Mouse (Mus musculus) MEL (cell line): Measurements from ENCODE around the gene Mpzl3. TPM values are rescaled to one million over a fixed set of nuclear protein-coding genes. Genes with fewer than 3 reads are reported as not detected.

Experiments
- DNase-seq: peaks from one replicate; pipeline ENCODE4 v3.0.0; 2011; ENCODE audit warnings: low read depth, low spot score
- H3K27ac ChIP-seq: 2 replicates; pipeline ENCODE4 v1.5.1; 2012; ENCODE audit warnings: low read depth, mild to moderate bottlenecking, control low read depth, low read length, moderate library complexity; ENCODE audit not compliant: control insufficient read depth
- H3K27me3 ChIP-seq, 2 experiments: fragments of 150-350 bp in 1 of 2; sonication (generic) in 1 of 2; 2 replicates each; pipeline ENCODE4 v1.6.1; 2012; ENCODE audit warnings: low read length in 2 of 2, mild to moderate bottlenecking in 2 of 2, improper control_type of control experiment in 1 of 2, moderate library complexity in 1 of 2; ENCODE audit not compliant: insufficient read depth in 2 of 2, control insufficient read depth in 1 of 2
- H3K36me3 ChIP-seq, 2 experiments: 2 replicates each; pipeline ENCODE4 v1.6.1; 2012 to 2014; ENCODE audit warnings: low read length in 2 of 2, improper control_type of control experiment in 1 of 2, inconsistent platforms in 1 of 2, mild to moderate bottlenecking in 1 of 2; ENCODE audit not compliant: insufficient read depth in 2 of 2, control insufficient read depth in 1 of 2
- H3K4me1 ChIP-seq, 2 experiments: fragments of 150-350 bp in 1 of 2; sonication (generic) in 1 of 2; 2 replicates each; pipeline ENCODE4 v1.6.1; 2012; ENCODE audit warnings: low read length in 2 of 2, improper control_type of control experiment in 1 of 2, mild to moderate bottlenecking in 1 of 2; ENCODE audit not compliant: insufficient read depth in 2 of 2, control insufficient read depth in 1 of 2
- H3K4me3 ChIP-seq, 2 experiments: fragments of 150-350 bp in 1 of 2; sonication (generic) in 1 of 2; 2 replicates each; pipeline ENCODE4 v1.5.1; 2012; ENCODE audit warnings: low read depth in 2 of 2, low read length in 2 of 2, mild to moderate bottlenecking in 2 of 2, moderate library complexity in 2 of 2, control low read depth in 1 of 2, improper control_type of control experiment in 1 of 2; ENCODE audit not compliant: control insufficient read depth in 1 of 2, insufficient read depth in 1 of 2
- H3K79me2 ChIP-seq: 2 replicates; pipeline ENCODE4 v1.6.1; 2012; ENCODE audit warnings: mild to moderate bottlenecking, low read length, moderate library complexity; ENCODE audit not compliant: control insufficient read depth, poor library complexity, insufficient read depth
- H3K9ac ChIP-seq: 2 replicates; pipeline ENCODE4 v1.6.1; 2012; ENCODE audit warnings: low read depth, mild to moderate bottlenecking, control low read depth, low read length, moderate library complexity; ENCODE audit not compliant: control insufficient read depth, poor library complexity, severe bottlenecking
- H3K9me3 ChIP-seq: fragments of 150-350 bp; sonication (generic); replicated peaks from 2 replicates; pipeline ENCODE4 v1.6.1; 2012; ENCODE audit warnings: mild to moderate bottlenecking, low read length, improper control_type of control experiment, moderate library complexity; ENCODE audit not compliant: insufficient read depth
- BHLHE40 ChIP-seq: IDR thresholded peaks from 2 replicates; pipeline ENCODE4 v1.6.1; 2012; ENCODE audit warnings: low read depth, mild to moderate bottlenecking, inconsistent platforms, low read length, improper control_type of control experiment, borderline replicate concordance
- CTCF ChIP-seq, 3 experiments: IDR thresholded peaks in 2 of 3; conservative IDR thresholded peaks in 1 of 3; 2 replicates each; pipeline ENCODE4 v1.5.1; 2011 to 2012; ENCODE audit warnings: low read length in 3 of 3, low read depth in 2 of 3, mild to moderate bottlenecking in 2 of 3, improper control_type of control experiment in 1 of 3, inconsistent platforms in 1 of 3, mixed read lengths in 1 of 3, moderate library complexity in 1 of 3; ENCODE audit not compliant: control insufficient read depth in 1 of 3, insufficient read depth in 1 of 3, poor library complexity in 1 of 3, severe bottlenecking in 1 of 3
- E2F4 ChIP-seq: IDR thresholded peaks from 2 replicates; pipeline ENCODE4 v1.6.1; 2011; ENCODE audit warnings: low read depth, low read length, improper control_type of control experiment, borderline replicate concordance
- EP300 ChIP-seq, 2 experiments: IDR thresholded peaks; 2 replicates each; pipeline ENCODE4 v1.6.1; 2011; ENCODE audit warnings: improper control_type of control experiment in 2 of 2, low read length in 2 of 2, low read depth in 1 of 2, mild to moderate bottlenecking in 1 of 2
- MAFK ChIP-seq: IDR thresholded peaks from 2 replicates; pipeline ENCODE4 v1.6.1; 2011; ENCODE audit warnings: low read depth, mild to moderate bottlenecking, low read length, improper control_type of control experiment, borderline replicate concordance
- MXI1 ChIP-seq: IDR thresholded peaks from 2 replicates; pipeline ENCODE4 v1.6.1; 2011; ENCODE audit warnings: mild to moderate bottlenecking, low read depth, low read length, improper control_type of control experiment
- MYB ChIP-seq: IDR thresholded peaks from 2 replicates; pipeline ENCODE4 v1.6.1; 2011; ENCODE audit warnings: mild to moderate bottlenecking, low read depth, low read length, improper control_type of control experiment
- NELFE ChIP-seq: IDR thresholded peaks from 2 replicates; pipeline ENCODE4 v1.6.1; 2011; ENCODE audit warnings: low read depth, low read length, improper control_type of control experiment
- NRF1 ChIP-seq: IDR thresholded peaks from 2 replicates; pipeline ENCODE4 v1.6.1; 2014; ENCODE audit warnings: low read depth, mild to moderate bottlenecking, inconsistent platforms, low read length, improper control_type of control experiment, moderate library complexity; ENCODE audit not compliant: poor library complexity, insufficient read depth, severe bottlenecking
- POLR2A ChIP-seq, 2 experiments: IDR thresholded peaks; 2 replicates each; pipeline ENCODE4 v1.6.1; 2011 to 2012; ENCODE audit warnings: low read length in 2 of 2, mild to moderate bottlenecking in 2 of 2, control low read depth in 1 of 2, improper control_type of control experiment in 1 of 2, low read depth in 1 of 2, moderate library complexity in 1 of 2; ENCODE audit not compliant: control insufficient read depth in 1 of 2, insufficient read depth in 1 of 2, poor library complexity in 1 of 2
- UBTF ChIP-seq: IDR thresholded peaks from 2 replicates; pipeline ENCODE4 v1.6.1; 2012; ENCODE audit warnings: low read depth, mild to moderate bottlenecking, inconsistent platforms, low read length, improper control_type of control experiment, moderate library complexity, borderline replicate concordance; ENCODE audit not compliant: insufficient read depth
- USF1 ChIP-seq: IDR thresholded peaks from 2 replicates; pipeline ENCODE4 v1.6.1; 2014; ENCODE audit warnings: low read depth, mild to moderate bottlenecking, inconsistent platforms, low read length, improper control_type of control experiment, moderate library complexity
- USF2 ChIP-seq, 2 experiments: IDR thresholded peaks; 2 replicates each; pipeline ENCODE4 v1.6.1; 2011 to 2012; ENCODE audit warnings: improper control_type of control experiment in 2 of 2, low read length in 2 of 2, borderline replicate concordance in 1 of 2, inconsistent platforms in 1 of 2, low read depth in 1 of 2, mild to moderate bottlenecking in 1 of 2; ENCODE audit not compliant: insufficient read depth in 1 of 2
- ZC3H11A ChIP-seq: IDR thresholded peaks from 2 replicates; pipeline ENCODE4 v1.6.1; 2012; ENCODE audit warnings: low read depth, mild to moderate bottlenecking, inconsistent platforms, low read length, improper control_type of control experiment
- ZNF384 ChIP-seq: IDR thresholded peaks from 2 replicates; pipeline ENCODE4 v1.6.1; 2012; ENCODE audit warnings: low read depth, mild to moderate bottlenecking, inconsistent platforms, low read length, improper control_type of control experiment
- polyA plus RNA-seq, 2 experiments: library from polyadenylated mRNA; stranded (reverse) in 1 of 2; unstranded in 1 of 2; fragments of >175 nt in 1 of 2; fragments of >200 nt in 1 of 2; gene quantifications; 2 replicates each; pipeline versions ENCODE4 v1.2.1 to v1.2.4; 2012; ENCODE audit warnings: low replicate concordance in 2 of 2, low read depth in 1 of 2; ENCODE audit not compliant: insufficient read length in 2 of 2, insufficient read depth in 1 of 2, missing spikeins in 1 of 2
- total RNA-seq: library from RNA; depleted of rRNA; stranded (reverse); fragments of 300-350 nt; gene quantifications from 2 replicates; pipeline ENCODE4 v1.2.3, GENCODE M21; 2012

The Mpzl3 gene
- total and polyA plus RNA-seq, 3 experiments, result not detected

DNA sequence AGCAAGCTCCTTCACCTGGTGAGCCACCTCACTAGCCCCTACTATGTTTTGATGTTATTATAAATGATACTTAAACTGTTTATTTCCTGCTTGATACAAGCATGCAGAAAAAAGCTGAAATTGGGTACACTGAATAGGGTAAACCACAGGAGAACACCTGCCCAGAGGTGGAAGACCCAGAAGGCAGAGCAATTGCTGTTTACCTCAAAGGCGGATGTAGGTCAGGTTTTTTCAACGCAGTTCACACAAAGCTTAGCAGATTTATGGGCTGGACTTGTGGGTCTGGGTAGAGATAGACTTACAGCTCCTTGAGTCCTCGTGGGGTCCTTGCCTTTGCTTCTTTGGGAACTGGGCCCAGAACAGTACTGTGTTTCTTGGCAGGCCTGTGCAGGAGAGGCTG, 39.1 kb upstream of the Mpzl3 start:
- TF ChIP-seq MXI1 (no peak), UBTF (no peak), E2F4 (no peak), MYB (no peak), EP300 (IDR thresholded peaks at IDR 0.05; ENCODE audit: low read depth in 1 of 2, low read length in 2 of 2) (no peak), ZNF384 (no peak)

DNA sequence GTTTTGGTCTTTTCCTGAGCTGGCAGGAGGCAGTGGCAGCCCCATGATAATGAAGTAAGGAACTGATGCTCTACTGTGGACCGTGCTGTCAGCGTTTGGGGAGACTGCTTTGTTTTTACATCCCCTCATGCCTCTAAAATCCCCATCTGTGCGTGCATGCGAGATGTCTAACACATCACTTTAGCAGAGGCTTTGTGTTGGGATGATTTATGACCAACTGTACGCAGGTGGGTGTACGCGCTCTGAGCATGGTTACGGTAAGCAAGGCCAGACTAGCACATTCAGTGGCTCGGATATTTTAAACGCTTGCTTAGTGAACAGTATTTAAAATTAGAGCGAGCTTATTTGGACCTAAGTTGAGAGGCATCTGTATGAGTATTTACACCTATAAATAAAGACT, 37.0 kb upstream of the Mpzl3 start:
- no peaks in the 10 kb centered on the region for H3K36me3 ChIP-seq
- DNase-seq, result no peak
- H3K27me3 ChIP-seq, result peaks cover 0 to 1% of the 10 kb centered on the region in 2 experiments; a peak in 2 of 4 replicates
- no peak overlapping the region for H3K9ac ChIP-seq
- no peaks in the 10 kb centered on the region for H3K9me3 ChIP-seq
- TF ChIP-seq BHLHE40 (no peak), ZC3H11A (no peak), NELFE (no peak), NRF1 (no peak), USF2 (IDR thresholded peaks at IDR 0.05; ENCODE audit: borderline replicate concordance in 1 of 2, insufficient read depth in 1 of 2, low read depth in 1 of 2, low read length in 2 of 2) (no peak), MYB (no peak), USF1 (no peak), POLR2A (IDR thresholded peaks at IDR 0.05; ENCODE audit: control insufficient read depth in 1 of 2, insufficient read depth in 1 of 2, low read depth in 1 of 2, low read length in 2 of 2, poor library complexity in 1 of 2) (no peak), MAFK (no peak), CTCF (IDR thresholded peaks at IDR 0.05 in 2 of 3, conservative IDR thresholded peaks at IDR 0.05 in 1 of 3; ENCODE audit: control insufficient read depth in 1 of 3, insufficient read depth in 1 of 3, low read depth in 2 of 3, low read length in 3 of 3, poor library complexity in 1 of 3, severe bottlenecking in 1 of 3) (no peak)
- H3K27ac ChIP-seq, result no peak overlapping the region; the same call in 1 of the 2 replicates
- peaks cover 0 to 7% of the 10 kb centered on the region in 2 experiments; a peak in 3 of 4 replicates for H3K4me1 ChIP-seq
- no peak overlapping the region for H3K4me3 ChIP-seq
- H3K79me2 ChIP-seq, result no peaks in the 10 kb centered on the region

More for the DNA sequence above, 39.1 kb upstream of the Mpzl3 start:
- Histone ChIP-seq H3K9me3 (no peaks in the 10 kb centered on the region), H3K4me3 (no peak overlapping the region), H3K9ac (no peak overlapping the region), H3K27me3 (0 out of 4 replicates have a peak, but pooled peaks cover 0 to under 1% of the 10 kb centered on the region in 2 experiments), H3K4me1 (peaks cover 0 to 9% of the 10 kb centered on the region in 2 experiments; a peak in 3 of 4 replicates), H3K79me2 (no peaks in the 10 kb centered on the region), H3K27ac (no peak overlapping the region), H3K36me3 (no peaks in the 10 kb centered on the region)
- no peak for DNase-seq
